Mouse (Mus musculus) left cerebral cortex, postnatal 36 days (tissue): Measurements from ENCODE around the gene Capns1. TPM values are rescaled to one million over a fixed set of nuclear protein-coding genes. Genes with fewer than 3 reads are reported as not detected.
"Not testable (repeated sequence)": the region's sequence is repeated elsewhere in the genome, so short reads cannot be mapped to it uniquely, and the experiment has no call there.

ENCODE experiments used
- DNase-seq, 2 experiments: peaks; one replicate each; pipeline ENCODE4 v3.0.0; 2021 to 2022; ENCODE audit warnings: low spot score in 2 of 2, mixed read lengths in 1 of 2
- intact Hi-C: fragments of 180-260 bp; cut with DNase I; formaldehyde crosslinking; loops from one replicate; pipeline ENCODE4 v1.15.1; 2025
- total RNA-seq, 2 experiments: library from RNA; stranded (reverse); gene quantifications; 2 replicates each; pipeline ENCODE4 v1.2.3; 2021

Gene Capns1
- total RNA-seq, 2 experiments from 2014 or later: 175 to 181 TPM

DNA sequence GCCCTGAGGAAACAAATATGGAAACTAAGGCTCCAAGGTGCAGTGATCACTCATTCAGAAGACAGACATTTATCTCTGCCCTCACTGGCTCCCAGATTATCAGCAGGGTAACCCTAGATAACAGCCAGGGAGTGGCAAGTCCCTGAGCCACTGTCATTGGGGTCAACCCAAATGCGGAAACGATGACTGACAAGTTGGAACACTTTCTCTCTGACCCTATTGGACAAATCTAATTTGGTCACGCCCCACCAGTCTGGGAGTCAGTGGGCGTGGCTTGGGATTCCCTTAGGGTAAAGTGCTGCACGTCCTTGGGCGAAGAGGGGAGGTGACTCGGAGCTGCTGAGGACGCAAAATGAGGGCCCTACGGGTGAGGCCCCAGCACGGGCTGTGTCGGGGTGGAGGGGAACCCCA is 14.7 kb downstream of the Capns1 start, which contains the start of gene Cox7a1:
Gene Cox7a1 (plus strand): TSS at position 266 of the 411 bp plus-strand sequence.
- intact Hi-C loops: no loop called here
- DNase-seq: peak; percentile 33 to 57

DNA sequence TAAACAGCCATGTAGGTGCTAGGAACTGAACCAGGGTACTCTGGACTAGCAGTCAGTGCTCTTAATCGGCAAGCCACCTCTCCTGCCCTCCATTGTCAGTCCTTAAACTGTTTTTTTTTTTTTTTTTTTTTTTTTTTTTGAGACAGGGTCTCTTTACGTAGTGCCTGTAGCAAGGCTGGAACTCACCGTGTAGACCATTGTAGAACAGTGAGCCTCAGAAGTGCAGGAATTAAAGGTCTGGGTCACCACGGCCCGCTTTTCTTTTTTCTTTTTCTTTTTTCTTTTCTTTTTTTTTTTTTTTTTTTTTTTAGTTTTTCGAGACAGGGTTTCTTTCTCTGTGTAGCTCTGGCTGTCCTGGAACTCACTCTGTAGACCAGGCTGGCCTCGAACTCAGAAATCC is 15.4 kb downstream of the Capns1 start:
- intact Hi-C loops, DNase-seq: not testable (repeated sequence)

DNA sequence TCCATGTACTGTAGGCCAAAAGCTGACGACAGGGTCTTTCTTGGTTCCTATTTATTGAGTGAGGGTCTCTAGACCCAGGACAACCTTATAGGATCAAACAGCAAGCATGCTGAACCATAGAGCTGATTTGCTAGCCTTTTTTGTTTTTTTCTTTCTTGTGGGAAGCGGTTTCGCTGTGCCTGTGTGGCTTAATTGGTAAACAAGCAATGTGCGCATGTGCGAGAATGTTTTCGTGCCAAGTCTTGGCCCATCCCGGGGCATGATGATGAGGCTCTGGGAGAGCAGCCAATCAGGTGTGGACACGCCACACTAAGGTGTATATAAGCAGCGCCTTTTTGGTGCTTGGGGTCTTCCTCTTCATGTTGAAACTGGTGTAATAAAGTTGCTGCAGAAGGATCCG is 16.7 kb downstream of the Capns1 start:
- not testable (repeated sequence) for DNase-seq
- intact Hi-C loops: loop anchor here (2.0 kb wide), 2 partner anchors 23 to 35 kb away; no protein-coding TSS in a partner anchor

DNA sequence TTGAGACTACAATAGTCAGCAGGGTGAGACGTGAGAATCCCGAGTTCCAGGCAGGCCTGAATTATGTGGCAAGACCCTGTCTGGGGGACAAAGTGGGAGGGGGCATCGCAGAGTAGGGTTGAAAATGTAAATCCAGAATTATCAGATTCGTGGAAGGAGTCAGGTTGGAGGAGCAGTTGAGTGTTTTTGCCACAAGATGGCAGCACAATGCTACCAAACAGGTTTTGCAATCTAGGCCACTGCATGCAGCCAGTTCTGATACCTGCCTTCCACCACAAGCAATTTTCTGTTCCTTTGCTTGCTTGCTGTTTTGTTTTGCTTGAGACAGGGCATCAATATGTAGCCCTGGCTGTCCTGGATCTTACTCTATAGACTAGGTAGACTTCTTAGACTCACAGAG is 17.3 kb downstream of the Capns1 start:
- intact Hi-C loops: loop anchor here (2.0 kb wide), 2 partner anchors 23 to 35 kb away; no protein-coding TSS in a partner anchor
- peak; percentile 54 to 69 for DNase-seq

DNA sequence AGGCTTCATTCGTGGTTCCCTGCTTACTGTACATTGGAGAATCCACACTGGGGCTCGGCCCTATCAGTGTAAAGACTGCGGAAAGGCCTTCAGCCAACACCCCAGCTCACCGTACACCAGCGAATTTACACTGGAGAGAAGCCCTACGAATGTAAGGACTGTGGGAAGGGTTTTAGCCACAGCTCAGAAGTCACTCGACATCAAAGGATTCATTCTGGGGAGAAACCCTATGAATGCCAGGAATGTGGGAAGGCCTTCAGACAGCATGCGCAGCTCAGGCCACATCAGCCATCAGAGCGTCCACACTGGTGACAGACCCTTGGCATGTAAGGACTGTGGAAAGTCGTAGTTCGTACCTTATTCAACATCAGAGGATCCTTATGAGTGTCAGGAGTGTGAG is 20.4 kb downstream of the Capns1 start:
- intact Hi-C loops: no loop called here
- no peak for DNase-seq

DNA sequence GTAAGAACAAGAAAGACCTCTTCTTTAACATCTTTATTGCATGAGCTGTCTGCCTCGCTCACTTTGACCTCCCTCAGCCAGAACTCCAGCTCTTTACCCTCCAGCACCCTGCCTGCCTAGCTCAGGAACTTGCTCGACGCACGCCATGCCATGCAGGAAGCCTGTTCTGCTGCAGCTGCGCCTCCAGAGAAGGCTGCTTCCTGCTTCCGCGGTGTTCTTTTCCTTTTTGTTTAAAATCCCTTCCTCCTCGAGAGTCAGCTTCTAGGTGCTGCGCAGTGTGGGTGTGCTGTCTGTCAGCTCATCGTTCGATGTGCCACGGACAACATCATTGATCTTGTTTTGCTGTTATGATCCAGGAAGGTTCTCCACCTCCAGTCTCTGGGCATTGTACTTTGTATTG is 22.1 kb downstream of the Capns1 start:
- no peak for DNase-seq
- intact Hi-C loops: no loop called here

DNA sequence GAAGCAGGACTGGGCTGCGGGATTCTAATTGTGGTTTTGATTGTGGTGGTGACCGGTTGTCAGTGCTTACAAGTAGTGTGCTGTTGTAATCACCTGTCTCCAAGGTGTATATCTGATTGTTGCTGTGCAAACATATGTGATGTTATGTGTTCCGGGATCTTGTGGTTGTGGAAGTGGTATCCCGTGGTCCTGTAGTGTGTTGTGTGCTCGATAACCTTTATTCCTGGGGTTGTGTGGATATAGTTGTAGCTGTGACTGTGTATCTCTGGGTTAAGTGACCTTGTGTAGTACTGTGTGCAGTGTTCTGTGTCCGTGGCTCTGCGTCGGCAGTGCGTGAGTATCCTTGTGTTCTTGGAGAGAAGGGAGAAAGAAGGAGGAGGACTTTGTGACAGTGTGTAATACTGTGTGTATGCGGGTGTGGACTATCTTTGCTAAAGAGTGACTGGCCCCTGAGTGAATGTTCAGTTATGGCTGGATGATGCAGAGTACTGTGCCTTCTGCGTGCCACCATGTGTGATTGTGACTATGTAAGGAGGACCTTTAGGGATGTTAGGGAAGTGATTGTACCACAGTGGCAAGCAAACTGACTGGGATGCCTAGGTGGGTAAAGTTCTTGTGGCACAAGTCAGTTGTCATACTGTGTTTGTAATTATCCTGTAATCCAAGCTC is 28.2 kb downstream of the Capns1 start:
- intact Hi-C loops: no loop called here
- no peak for DNase-seq

DNA sequence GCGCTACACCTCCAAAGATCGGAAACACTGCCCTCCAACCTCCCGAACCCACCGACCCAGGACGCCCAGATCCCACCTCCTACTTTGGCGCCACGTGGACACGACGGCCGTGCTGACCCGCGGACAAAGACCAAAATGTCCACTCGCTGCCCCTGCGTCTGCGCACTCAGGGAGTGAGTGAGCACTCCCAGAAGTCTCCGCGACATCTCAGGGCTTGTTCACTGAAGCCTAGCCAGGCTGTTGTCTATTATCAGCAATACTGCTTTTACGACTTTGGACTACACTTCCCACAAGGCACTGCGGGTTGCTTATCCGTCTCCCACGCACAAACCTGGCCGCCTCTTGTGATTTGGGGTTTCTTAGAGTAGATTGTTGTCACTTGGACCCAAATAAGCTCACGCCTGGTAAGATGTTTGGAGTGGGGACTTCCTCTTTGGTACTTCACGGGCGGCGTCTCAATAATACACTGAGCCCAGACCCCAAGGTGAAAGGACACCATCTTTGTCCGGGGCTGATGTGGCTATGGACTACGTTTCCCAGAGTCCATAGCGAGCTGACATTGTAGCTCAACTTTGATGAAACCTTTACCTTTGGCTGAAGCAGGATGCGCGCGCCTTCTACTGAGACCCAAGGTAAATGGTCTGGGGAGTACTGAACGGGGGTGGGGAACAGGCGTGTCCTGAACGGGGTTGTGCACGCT is 28.9 kb downstream of the Capns1 start, which contains the start of gene Zfp146:
Gene Zfp146 (minus strand): TSS at position 168 of the 700 bp plus-strand sequence.
- DNase-seq: peak; percentile 93 to 94
- intact Hi-C loops: loop anchor here (2.0 kb wide), 1 partner anchor 75 kb away; the partner anchor contains the start of gene Zfp260

DNA sequence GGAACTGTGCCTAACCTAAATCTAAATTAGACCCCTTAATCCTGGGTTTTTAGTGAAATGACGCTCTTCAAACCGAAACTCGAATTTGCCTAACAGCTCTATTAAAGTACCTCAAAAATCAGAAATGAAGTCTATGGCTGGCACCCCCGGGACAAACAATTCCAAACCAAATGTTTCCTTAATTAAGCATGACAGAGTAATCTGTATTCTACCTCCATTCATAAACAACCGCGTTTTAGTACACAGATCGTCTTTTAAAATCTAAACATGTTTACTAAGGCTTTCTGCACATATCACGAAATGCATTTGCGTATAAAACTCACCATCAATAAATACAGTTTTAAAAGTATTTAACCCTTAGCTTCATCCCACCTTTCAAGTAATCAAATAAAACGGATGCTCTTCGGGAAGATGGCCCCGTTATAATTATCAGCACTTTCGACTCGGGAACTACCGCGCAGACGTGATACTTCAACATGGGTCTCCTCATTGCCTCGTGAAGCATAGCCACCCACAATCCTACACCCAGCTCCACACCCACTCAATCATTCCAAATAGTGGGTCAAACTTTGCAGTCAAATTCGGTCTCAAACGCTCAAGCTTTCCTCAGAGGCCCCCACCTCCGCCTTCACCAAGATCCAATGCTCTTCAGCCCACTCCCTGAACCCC is 29.6 kb downstream of the Capns1 start:
- DNase-seq: no peak
- intact Hi-C loops: loop anchor here (2.0 kb wide), 1 partner anchor 74 kb away; the partner anchor contains the start of gene Zfp260

DNA sequence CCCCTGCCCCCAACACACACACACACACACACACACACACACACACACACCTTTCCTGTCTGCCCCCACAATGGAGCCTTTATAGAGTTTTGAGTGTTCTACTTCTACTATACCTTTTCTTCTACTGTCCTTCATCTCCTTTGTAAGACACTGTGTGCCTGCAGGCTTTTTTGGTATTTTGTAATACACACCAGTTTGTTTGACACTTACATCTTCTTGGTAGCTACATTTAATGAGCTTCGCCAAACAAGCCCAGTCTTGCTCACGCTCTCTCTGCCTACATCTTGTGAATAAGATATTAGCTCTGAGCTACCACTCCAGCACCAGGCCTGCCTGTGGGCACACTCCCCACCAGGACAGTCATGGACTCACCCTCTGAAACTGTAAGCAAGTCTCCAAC is 33.9 kb downstream of the Capns1 start:
- intact Hi-C loops: no loop called here
- DNase-seq: no peak

DNA sequence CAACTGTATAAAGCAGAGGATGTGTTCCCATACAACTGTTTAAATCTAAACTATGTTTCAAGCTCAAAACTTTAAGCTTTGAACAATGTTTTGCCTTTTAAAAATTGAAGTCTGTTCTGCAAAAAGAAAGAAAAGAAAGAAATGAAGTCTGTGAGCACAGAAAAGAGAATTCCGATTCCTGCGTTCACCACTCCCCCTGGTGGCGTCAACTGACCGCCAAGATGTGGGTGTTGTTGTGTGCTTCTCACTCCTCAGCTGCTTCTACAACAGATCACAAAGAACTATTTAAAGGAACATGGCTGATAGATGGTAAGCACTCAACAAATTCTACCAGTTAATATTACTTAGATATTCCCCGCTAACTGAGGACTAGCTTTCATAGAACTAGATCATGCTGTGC is 35.5 kb downstream of the Capns1 start:
- intact Hi-C loops: no loop called here
- no peak for DNase-seq

DNA sequence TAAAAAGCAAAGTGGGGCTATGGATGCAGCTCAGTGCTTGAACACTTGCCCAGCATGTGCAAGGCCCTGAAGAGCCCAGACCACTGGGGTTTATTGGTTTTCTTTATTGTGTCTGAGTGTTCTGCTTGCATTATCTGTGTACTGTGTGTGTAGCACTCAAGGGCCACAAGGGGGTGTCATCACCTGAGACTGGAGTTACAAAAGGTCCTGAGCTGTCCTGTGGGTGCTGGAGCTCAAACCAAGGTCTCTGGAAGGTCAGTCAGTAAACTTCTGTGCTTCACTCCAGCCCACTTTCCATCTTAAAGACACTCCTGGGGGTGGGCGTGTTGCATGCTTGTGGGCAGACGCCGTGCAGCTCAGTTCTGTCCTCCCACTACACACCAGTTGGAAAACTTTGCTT is 43.1 kb downstream of the Capns1 start:
- intact Hi-C loops: no loop called here
- no peak for DNase-seq

DNA sequence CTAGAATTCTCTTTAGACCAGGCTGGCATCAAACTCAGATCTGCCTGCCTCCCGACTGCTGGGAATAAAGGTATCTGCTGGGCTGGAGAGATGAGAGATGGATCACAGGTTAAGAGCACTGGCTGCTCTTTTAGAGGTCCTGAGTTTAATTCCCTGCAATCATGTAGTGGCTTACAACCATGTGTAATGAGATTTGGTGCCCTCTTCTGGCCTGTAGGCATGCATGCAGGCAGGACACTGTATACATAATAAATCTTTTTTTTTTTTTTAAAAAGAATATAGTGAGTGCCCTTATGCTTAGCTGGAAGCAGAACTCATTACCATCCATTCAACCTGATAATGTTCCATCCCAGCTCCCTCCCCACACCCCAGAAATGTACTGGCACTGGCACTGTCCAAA is 44.6 kb downstream of the Capns1 start:
- intact Hi-C loops: no loop called here

DNA sequence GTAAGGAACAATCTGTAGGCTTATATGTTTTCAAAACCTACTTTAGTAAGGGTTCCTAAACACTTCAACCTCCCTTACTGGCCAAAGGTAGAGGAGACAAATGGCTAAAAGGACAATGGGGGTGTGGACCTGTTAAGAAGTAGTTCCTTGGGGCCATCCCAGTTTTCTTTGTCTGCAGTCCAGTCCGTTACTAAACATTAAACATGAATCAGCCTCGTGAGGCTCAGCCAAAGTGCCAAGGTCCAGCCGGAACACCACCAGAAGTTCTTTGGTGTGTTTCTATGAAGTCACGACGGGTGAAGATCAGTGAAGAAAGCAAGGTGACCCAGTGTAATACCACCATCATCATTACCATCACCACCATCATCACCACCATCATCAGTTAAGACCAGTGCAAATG is 51.6 kb downstream of the Capns1 start:
- intact Hi-C loops: no loop called here
- no peak for DNase-seq

More for the DNA sequence above, 44.6 kb downstream of the Capns1 start:
- DNase-seq: no peak

DNA sequence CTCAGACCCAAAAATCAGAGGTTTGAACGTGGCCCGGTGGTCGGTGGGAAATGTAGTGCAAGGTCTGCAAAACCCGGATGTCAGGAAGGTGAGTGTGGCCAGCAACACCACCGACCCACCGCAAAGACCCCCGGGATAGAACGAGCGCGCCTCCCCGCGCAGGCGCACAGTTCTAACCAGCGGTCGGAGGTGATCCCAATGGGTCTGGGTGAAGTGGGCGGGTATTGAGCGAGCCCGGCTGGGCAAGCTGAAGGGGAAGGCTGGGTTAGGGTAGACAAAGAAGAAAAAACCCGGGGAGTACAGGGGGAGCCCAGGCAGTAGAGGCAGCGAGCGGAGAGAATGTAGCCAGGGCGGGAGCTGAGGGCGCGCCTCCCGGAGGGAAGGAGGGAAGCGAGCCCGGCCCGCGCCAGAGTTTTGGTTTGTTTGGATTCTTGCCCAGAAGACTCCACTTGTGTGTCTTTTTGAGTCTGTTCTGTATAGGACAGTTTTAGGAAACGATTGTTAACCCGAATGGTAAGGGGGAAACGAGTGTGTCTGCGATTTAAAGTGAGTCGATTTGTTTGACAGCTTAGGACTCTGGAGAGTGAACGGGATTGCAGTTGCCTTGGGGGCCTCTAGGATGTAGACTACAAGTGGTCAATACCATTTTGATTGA is 54.9 kb downstream of the Capns1 start:
- intact Hi-C loops: no loop called here
- DNase-seq: peak; percentile 69 to 71

DNA sequence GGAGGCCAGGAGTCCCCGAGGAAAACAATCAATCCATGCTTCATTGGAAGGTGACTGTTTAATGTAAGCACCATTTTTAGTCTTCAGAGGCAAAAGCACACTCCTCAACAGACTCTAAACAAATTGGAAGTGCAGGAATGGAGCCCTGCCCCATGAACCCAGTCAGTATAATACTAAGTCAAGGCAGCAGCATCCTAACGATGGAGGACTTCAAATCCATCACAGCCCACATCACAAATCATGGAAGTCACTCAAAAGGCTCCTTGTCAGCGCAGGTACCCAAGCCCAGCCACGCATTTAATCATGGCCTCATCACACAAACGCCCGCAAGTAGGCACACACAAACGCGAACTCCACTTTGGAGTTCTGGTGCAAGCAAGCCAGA is 55.4 kb downstream of the Capns1 start:
- DNase-seq: no peak
- intact Hi-C loops: no loop called here
